8 mouse cellular contexts compared by ENCODE assay signal in the genomic region with DNA sequence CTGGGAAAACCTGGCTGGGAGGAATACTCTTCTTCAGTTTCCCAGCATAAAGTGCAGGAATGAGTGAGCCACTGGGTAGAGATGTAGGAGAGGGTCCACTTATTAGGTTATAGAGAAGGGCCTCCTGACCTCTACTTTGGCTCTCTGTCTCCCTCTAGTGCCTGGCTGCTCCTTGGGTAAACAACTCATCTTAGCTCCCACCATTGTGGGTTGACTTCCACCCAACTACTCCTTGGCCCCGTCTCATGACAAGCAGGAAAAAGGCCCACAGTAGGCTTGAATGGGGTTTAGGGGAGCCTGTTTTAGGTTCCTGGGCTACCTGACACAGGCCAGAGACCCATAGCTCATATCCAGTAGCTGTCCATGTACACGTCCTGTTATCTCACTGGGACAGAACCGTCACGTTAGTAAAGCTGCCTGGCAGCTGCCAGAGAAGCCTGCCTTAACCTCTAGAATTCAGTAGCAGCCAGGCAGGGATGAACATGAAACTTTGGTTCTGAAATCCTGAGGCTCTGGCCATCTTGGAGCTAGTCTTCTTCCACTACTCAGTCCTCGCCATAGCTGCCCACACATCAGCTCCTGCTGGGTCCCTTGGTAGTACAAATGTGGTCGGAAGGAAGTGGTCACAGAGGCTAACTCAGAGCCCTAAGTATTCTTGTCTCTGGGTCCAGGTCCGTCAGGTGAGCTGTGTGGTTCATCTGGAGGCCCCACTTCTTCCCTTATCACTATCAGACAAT. TPM values are rescaled to one million over a fixed set of nuclear protein-coding genes. Genes with fewer than 3 reads are reported as not detected.
DNase-seq lines count a peak whose midpoint lies in the region; TF ChIP-seq lines count a peak whose summit lies in the region.

No protein-coding gene starts in this region.

- TF ChIP-seq CTCF in left cerebral cortex, adult 2 months (IDR thresholded peaks at IDR 0.05), result peak; percentile 56

- H3K27ac ChIP-seq in left cerebral cortex, adult 2 months, result no peak overlapping the region

- H3K4me3 ChIP-seq in left cerebral cortex, adult 2 months, result no peak overlapping the region

- peak; percentile 73 for DNase-seq in adrenal gland, postnatal 10 days
- no peak for DNase-seq in adrenal gland, adult 2 months
- no peak for DNase-seq in left cerebral cortex, adult 2 months (ENCODE audit: extremely low spot score in 1 of 2, low spot score in 2 of 2)
- DNase-seq in left cerebral cortex, adult 9 months (ENCODE audit: low spot score in 2 of 2), result no peak
- peak; percentile 37 for DNase-seq in embryo, embryonic 11.5 days (ENCODE audit: low read depth, low spot score)
- peak; percentile 65 to 83 for DNase-seq in kidney, postnatal 25 days
- peak; percentile 69 for DNase-seq in naive thymus-derived CD4-positive, alpha-beta T cell, adult 2 months (ENCODE audit: low read depth)
- no peak for DNase-seq in ovary, postnatal 10 days (ENCODE audit: low spot score)

- intact Hi-C loops in left cerebral cortex, adult 2 months (cut with DNase I), result no loop called here

RNA-seq across cellular contexts. Expression of gene Uckl1, which starts 16.3 kb away (rescaled TPM):
- 10 to 100 TPM; 55.1 to 86.5 TPM for total RNA-seq in adrenal gland, postnatal 10 days (2021)
- 10 to 100 TPM; 64.9 to 73.6 TPM for total RNA-seq in adrenal gland, adult 2 months (2021)
- polyA plus RNA-seq in adrenal gland, adult 2 months (2012; rRNA removed), result 165 and 170 TPM in 2 replicates
- total RNA-seq in left cerebral cortex, adult 2 months (2021), result 10 to 100 TPM; 57.7 to 71.1 TPM

RNA-seq across cellular contexts. Expression of gene Prpf6, which starts 23.2 kb away (rescaled TPM):
- total RNA-seq in adrenal gland, postnatal 10 days (2021), result 10 to 100 TPM; 51.4 to 58.3 TPM
- 10 to 100 TPM; 63.0 to 69.0 TPM for total RNA-seq in adrenal gland, adult 2 months (2021)
- 6.7 and 9.6 TPM in 2 replicates for polyA plus RNA-seq in adrenal gland, adult 2 months (2012; rRNA removed)
- total RNA-seq in left cerebral cortex, adult 2 months (2021), result 10 to 100 TPM; 54.4 to 57.4 TPM

RNA-seq across cellular contexts. Expression of gene Zfp512b, which starts 24.2 kb away (rescaled TPM):
- total RNA-seq in adrenal gland, postnatal 10 days (2021), result 10 to 100 TPM; 52.5 to 92.4 TPM
- total RNA-seq in adrenal gland, adult 2 months (2021), result 10 to 100 TPM; 40.9 to 52.7 TPM
- polyA plus RNA-seq in adrenal gland, adult 2 months (2012; rRNA removed), result 69.2 and 72.6 TPM in 2 replicates
- 10 to 100 TPM; 83.1 to 93.8 TPM for total RNA-seq in left cerebral cortex, adult 2 months (2021)

RNA-seq across cellular contexts. Expression of gene Samd10, which starts 30.6 kb away (rescaled TPM):
- total RNA-seq in adrenal gland, postnatal 10 days (2021), result 10 to 100 TPM in 1 of 2 experiments, 1 to 10 TPM in 1; 10.0 to 11.7 TPM
- total RNA-seq in adrenal gland, adult 2 months (2021), result 10 to 100 TPM in 1 of 2 experiments, 1 to 10 TPM in 1; 9.6 to 21.6 TPM
- polyA plus RNA-seq in adrenal gland, adult 2 months (2012; rRNA removed), result 41.0 and 44.6 TPM in 2 replicates
- 10 to 100 TPM; 21.5 to 22.0 TPM for total RNA-seq in left cerebral cortex, adult 2 months (2021)

RNA-seq across cellular contexts. Expression of gene Dnajc5, which starts 48.2 kb away (rescaled TPM):
- 10 to 100 TPM; 89.0 to 91.5 TPM for total RNA-seq in adrenal gland, postnatal 10 days (2021)
- 10 to 100 TPM; 92.3 to 96.0 TPM for total RNA-seq in adrenal gland, adult 2 months (2021)
- polyA plus RNA-seq in adrenal gland, adult 2 months (2012; rRNA removed), result 35.7 and 36.6 TPM in 2 replicates
- total RNA-seq in left cerebral cortex, adult 2 months (2021), result 100 to 1,000 TPM; 288 to 300 TPM

Comparison
In these comparisons a context has a peak if more than half of its experiments do, and no peak if none do; other contexts are left out.
1. DNase-seq: peak in adrenal gland, postnatal 10 days (single experiment), embryo, embryonic 11.5 days (single experiment), kidney, postnatal 25 days (2 of 2) and naive thymus-derived CD4-positive, alpha-beta T cell, adult 2 months (single experiment); none in adrenal gland, adult 2 months (single experiment), left cerebral cortex, adult 2 months (0 of 2), left cerebral cortex, adult 9 months (0 of 2) and ovary, postnatal 10 days (single experiment).